Mouse (Mus musculus) midbrain, postnatal 0 days (tissue): ENCODE results near the gene Acta2. TPM values are rescaled to one million over a fixed set of nuclear protein-coding genes. Genes with fewer than 3 reads are reported as not detected.

ENCODE experiments used
- ATAC-seq: fragments of 200-750 bp; cut with Nextera tagmentation; 2 replicates; pipeline ENCODE4 v1.8.0; 2017; ENCODE audit warnings: moderate number of reproducible peaks, mild to moderate bottlenecking, moderate TSS enrichment, moderate library complexity; ENCODE audit not compliant: low FRiP score
- DNase-seq: peaks from one replicate; pipeline ENCODE4 v3.0.0-alpha.2; 2015; ENCODE audit warnings: low spot score
- H3K27ac ChIP-seq: fragments of 300-500 bp; sonication (generic); 2 replicates; pipeline ENCODE4 v1.5.1; 2014; ENCODE audit warnings: low read depth, mild to moderate bottlenecking, low read length, mixed read lengths
- H3K27me3 ChIP-seq: fragments of 300-500 bp; sonication (generic); 2 replicates; pipeline ENCODE4 v1.6.1; 2014; ENCODE audit warnings: low read length, control low read depth, mixed read lengths; ENCODE audit not compliant: insufficient read depth
- H3K36me3 ChIP-seq: fragments of 300-500 bp; sonication (generic); 2 replicates; pipeline ENCODE4 v1.6.1; 2014; ENCODE audit warnings: low read length, control low read depth, mixed read lengths; ENCODE audit not compliant: insufficient read depth
- H3K4me1 ChIP-seq: fragments of 300-500 bp; sonication (generic); 2 replicates; pipeline ENCODE4 v1.6.1; 2014; ENCODE audit warnings: mild to moderate bottlenecking, control low read depth, antibody characterized with exemption, low read length, mixed read lengths; ENCODE audit not compliant: insufficient read depth
- H3K4me2 ChIP-seq: fragments of 300-500 bp; sonication (generic); 2 replicates; pipeline ENCODE4 v1.6.1; 2014; ENCODE audit warnings: low read depth, mild to moderate bottlenecking, low read length, mixed read lengths; ENCODE audit not compliant: poor library complexity, severe bottlenecking
- H3K4me3 ChIP-seq: fragments of 300-500 bp; sonication (generic); 2 replicates; pipeline ENCODE4 v1.5.1; 2014; ENCODE audit warnings: low read depth, mild to moderate bottlenecking, low read length, moderate library complexity
- H3K9ac ChIP-seq: fragments of 300-500 bp; sonication (generic); replicated peaks from 2 replicates; pipeline ENCODE4 v1.6.1; 2014; ENCODE audit warnings: mild to moderate bottlenecking, low read length, moderate library complexity, mixed read lengths; ENCODE audit not compliant: poor library complexity, severe bottlenecking
- H3K9me3 ChIP-seq: fragments of 300-500 bp; sonication (generic); 2 replicates; pipeline ENCODE4 v1.6.1; 2016; ENCODE audit warnings: low read length, control low read depth
- CTCF ChIP-seq: IDR thresholded peaks from 2 replicates; pipeline ENCODE4 v1.5.1; 2016; ENCODE audit warnings: antibody characterized with exemption, mild to moderate bottlenecking
- WGBS: fragments of 180-500 bp; shearing (Covaris S2); extraction: QIAGEN DNeasy Blood & Tissue Kit; methylation state at CpG from one replicate; pipeline ENCODE4 v1.1.7; 2014; 5-methylcytosine and 5-hydroxymethylcytosine counted together
- polyA plus RNA-seq: library from polyadenylated mRNA; unstranded; fragments of >200 nt; fragmentation: Nextera tagmentation; extraction: Ambion mirVana; gene quantifications from 2 replicates; pipeline ENCODE4 v1.2.1, GENCODE M21; 2015
- total RNA-seq: library from RNA; depleted of rRNA; stranded (reverse); fragments of >200 nt; gene quantifications from 2 replicates; pipeline ENCODE4 v1.2.3, GENCODE M21; 2014

Acta2 gene
- total and polyA plus RNA-seq, 2 experiments from 2014 or later: 3.7 to 9.6 TPM

DNA sequence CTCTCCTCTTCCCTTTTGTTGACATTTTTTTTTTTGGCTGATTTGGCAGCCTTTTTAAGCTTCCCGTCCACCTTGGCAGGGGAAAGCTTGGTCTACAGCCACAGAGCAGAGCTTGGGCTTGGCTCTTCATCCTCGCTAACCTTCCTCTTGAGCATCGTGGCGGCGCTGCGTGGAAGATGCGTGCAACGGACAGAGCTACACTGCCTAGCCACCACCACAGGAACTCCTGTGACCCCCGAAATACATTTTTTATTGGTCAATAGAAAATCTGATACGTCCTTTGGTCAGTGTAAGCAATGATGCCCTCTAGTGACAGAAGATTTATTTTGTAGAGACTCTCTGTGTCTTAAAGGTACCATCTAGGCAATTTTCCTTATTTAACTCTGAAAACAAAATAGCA lies 29.0 kb upstream of the Acta2 start:
- no peak for ATAC-seq
- DNase-seq: peak; percentile 12
- Histone ChIP-seq H3K27ac (no peak overlapping the region), H3K27me3 (no peaks in the 10 kb centered on the region), H3K4me3 (no peak overlapping the region), H3K9me3 (no peaks in the 10 kb centered on the region), H3K36me3 (no peaks in the 10 kb centered on the region), H3K4me2 (peak overlapping the region; percentile 24; the same call in 1 of the 2 replicates), H3K4me1 (no peaks in the 10 kb centered on the region), H3K9ac (no peak overlapping the region)
- TF ChIP-seq CTCF: peak; percentile 45
- 58% methylated on average over 10 of the region's 10 CpGs for WGBS

DNA sequence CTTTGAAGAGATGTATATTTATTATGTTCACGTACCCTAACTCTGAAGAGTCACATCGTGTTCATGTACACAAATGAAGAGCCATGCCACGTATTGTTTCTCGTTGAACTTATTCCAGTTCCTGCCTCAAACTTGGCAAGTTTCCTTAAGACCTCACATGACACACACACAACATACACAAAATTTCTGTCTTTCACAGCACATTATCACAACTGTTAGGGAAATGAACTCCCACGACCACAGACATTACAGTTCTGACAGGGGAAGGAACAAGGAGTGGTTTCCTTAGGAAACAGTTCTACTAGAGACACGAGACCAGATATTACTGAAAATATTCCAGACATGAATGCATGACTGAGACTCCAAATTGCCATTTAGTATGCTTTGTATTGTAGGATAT lies 28.2 kb upstream of the Acta2 start:
- 89% methylated on average over 6 of the region's 6 CpGs for WGBS

DNA sequence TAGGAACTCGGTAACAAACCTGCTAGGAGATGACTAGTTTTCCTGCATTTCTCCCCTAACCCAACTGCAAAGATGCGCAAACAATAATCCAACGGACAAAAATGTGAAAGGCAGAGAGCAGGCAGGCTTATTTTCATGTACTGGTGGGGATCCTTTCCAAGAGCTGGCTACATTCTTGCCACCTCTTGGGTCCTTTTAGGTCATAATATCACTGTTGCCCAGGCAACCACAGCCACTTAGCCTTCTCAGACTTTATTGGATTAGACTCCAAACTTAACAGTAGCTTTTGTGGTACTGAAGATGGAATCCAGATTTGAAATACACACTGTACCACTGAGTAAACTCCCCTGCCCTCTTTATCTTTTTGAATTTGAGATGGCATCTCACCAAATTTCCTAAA lies 22.7 kb upstream of the Acta2 start:
- H3K9ac ChIP-seq: no peak overlapping the region
- no peak for TF ChIP-seq CTCF
- 62% methylated on average over 3 of the region's 3 CpGs for WGBS
- H3K27ac ChIP-seq: no peak overlapping the region
- DNase-seq (peak; percentile 10), ATAC-seq (no peak)
- no peak overlapping the region for H3K4me3 ChIP-seq
- H3K36me3 ChIP-seq: no peaks in the 10 kb centered on the region
- H3K27me3 ChIP-seq: no peaks in the 10 kb centered on the region
- no peaks in the 10 kb centered on the region for H3K9me3 ChIP-seq
- no peaks in the 10 kb centered on the region for H3K4me1 ChIP-seq
- H3K4me2 ChIP-seq: no peak overlapping the region

More for the DNA sequence above, 28.2 kb upstream of the Acta2 start:
- H3K36me3 ChIP-seq: no peaks in the 10 kb centered on the region
- no peak overlapping the region for H3K27ac ChIP-seq
- no peaks in the 10 kb centered on the region for H3K27me3 ChIP-seq
- H3K9ac ChIP-seq: no peak overlapping the region
- H3K4me1 ChIP-seq: no peaks in the 10 kb centered on the region
- no peak overlapping the region for H3K4me2 ChIP-seq
- no peak for TF ChIP-seq CTCF
- H3K4me3 ChIP-seq: no peak overlapping the region
- no peaks in the 10 kb centered on the region for H3K9me3 ChIP-seq
- ATAC-seq (no peak), DNase-seq (no peak)

DNA sequence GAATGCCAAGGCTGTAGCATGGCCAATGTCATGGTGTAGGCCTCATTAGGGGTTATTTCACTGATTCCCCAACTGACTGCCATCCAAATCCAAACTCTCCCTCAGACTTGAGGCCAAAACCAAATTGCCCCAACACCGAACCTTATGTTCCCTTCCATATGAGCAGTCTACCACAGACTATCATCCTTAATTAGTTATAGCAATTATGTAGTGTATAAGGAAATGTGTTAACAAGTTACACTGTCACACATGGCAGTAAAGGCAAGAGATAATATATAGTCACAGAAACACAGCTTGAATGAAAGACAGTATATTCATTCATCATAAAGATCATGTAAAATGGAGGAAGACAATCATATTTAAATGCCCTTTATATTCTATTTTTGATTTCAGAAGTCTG lies 17.7 kb upstream of the Acta2 start:
- Histone ChIP-seq H3K4me2 (no peak overlapping the region), H3K27me3 (no peaks in the 10 kb centered on the region), H3K9ac (no peak overlapping the region), H3K9me3 (no peaks in the 10 kb centered on the region), H3K36me3 (no peaks in the 10 kb centered on the region), H3K27ac (no peak overlapping the region), H3K4me1 (no peaks in the 10 kb centered on the region), H3K4me3 (no peak overlapping the region)
- ATAC-seq (no peak), DNase-seq (no peak)
- TF ChIP-seq CTCF: no peak
- WGBS: 94% methylated on average over 1 of the region's 1 CpGs

DNA sequence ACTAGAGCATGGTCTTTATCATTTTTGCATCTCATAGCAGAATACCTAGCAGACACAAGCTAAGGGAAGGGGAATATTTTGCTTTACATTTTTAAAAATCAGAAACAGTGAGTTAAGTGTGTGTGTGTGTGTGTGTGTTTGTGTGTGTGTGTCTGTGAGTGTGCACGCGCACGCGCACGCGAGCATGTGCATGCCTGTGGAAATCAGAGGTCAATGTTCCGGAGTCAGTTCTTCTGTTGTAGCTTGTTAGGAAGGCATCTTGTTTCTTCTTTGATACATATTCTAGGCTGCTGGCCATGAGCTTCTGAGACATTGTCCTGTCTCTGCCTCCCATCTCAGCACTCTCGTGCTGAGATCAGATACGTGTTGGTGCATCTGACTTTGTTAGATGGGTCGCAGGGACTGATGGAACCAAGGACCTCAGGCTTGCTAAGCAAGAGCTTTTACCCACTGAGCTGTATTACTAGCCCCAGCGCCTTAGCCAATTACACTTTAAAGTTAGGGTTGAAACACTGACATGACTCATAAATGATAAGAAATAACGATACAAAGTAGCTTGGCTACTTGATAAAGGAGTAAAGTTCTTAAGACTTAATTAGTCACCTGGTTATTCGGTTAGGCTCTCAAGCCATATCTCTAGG lies 15.6 kb upstream of the Acta2 start:
- H3K4me2 ChIP-seq: no peak overlapping the region
- DNase-seq: no peak
- H3K27ac ChIP-seq: no peak overlapping the region
- no peaks in the 10 kb centered on the region for H3K9me3 ChIP-seq
- no peaks in the 10 kb centered on the region for H3K36me3 ChIP-seq
- no peaks in the 10 kb centered on the region for H3K27me3 ChIP-seq
- H3K4me1 ChIP-seq: no peaks in the 10 kb centered on the region
- TF ChIP-seq CTCF: no peak
- ATAC-seq: no peak
- no peak overlapping the region for H3K4me3 ChIP-seq
- H3K9ac ChIP-seq: no peak overlapping the region
- 96% methylated on average over 13 of the region's 13 CpGs for WGBS

DNA sequence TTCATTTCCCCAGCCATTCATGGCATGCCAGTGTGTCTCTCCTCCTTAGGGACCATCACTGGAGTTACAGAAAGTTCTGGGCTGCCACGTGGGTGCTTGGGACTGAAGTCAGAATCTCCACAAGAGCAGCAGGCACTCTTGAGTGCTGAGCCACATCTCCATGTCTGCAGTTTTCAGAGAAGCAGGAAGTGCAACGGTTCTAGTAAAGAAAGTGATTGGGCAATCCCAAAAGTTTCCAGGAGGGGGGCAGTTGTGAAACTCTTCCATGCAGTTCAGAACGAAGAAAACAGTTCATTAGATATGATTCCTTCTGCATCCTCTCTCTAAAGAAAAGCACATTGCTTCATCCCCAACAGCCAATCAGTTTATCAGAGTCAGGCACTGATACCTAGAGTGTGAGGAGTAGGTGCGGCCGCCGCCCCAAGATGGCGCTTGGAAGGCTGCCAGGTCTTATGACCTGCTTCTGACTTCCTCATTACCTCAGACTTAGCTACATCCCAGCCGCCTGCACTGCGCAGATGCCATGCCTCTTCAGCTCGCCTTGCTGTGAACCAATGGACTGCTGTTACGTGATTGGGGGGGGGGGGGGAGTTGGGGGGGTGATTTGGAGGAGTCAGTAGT lies 14.8 kb upstream of the Acta2 start:
- H3K27me3 ChIP-seq: no peaks in the 10 kb centered on the region

More for the DNA sequence above, 14.8 kb upstream of the Acta2 start:
- Histone ChIP-seq H3K4me1 (no peaks in the 10 kb centered on the region), H3K4me2 (no peak overlapping the region), H3K4me3 (no peak overlapping the region), H3K36me3 (no peaks in the 10 kb centered on the region), H3K9ac (no peak overlapping the region), H3K27ac (no peak overlapping the region), H3K9me3 (no peaks in the 10 kb centered on the region)
- DNase-seq: no peak
- WGBS: 88% methylated on average over 11 of the region's 11 CpGs
- no peak for ATAC-seq
- no peak for TF ChIP-seq CTCF
